Mouse (Mus musculus) small intestine, adult 2 months (tissue): ENCODE measurements around the gene Corin.

Experiments used
- CTCF ChIP-seq: fragments of 200-500 bp; IDR thresholded peaks from 2 replicates; pipeline ENCODE4 v1.5.1; 2012; ENCODE audit warnings: low read depth, mild to moderate bottlenecking, control low read depth, inconsistent platforms, low read length, moderate library complexity, mixed read lengths; ENCODE audit not compliant: insufficient replicate concordance, insufficient read length; ENCODE audit errors: extremely low read depth
- POLR2A ChIP-seq: fragments of 200-500 bp; IDR thresholded peaks from 2 replicates; pipeline ENCODE4 v1.6.1; 2012; ENCODE audit warnings: low read depth, mild to moderate bottlenecking, control low read depth, inconsistent platforms, low read length, moderate library complexity

- TF ChIP-seq CTCF (no peak), POLR2A (no peak)
These were observed 60.3 kb downstream of the Corin start for GRCm38 (mm10) chr5:72443946-72444345.
